Mouse (Mus musculus) E14TG2a.4 (cell line): ENCODE measurements at regions not wholly inside any gene's neighbourhood (a gene's known extent, or its start where the extent isn't known, plus 50 kb on each side); places are given as distances from the start of the nearest gene placed in this dataset.

Source experiments
- CTCF ChIP-seq: conservative IDR thresholded peaks from 2 replicates; pipeline ENCODE4 v1.5.1; 2014; ENCODE audit warnings: low read length
- POU5F1 ChIP-seq: IDR thresholded peaks from 2 replicates; pipeline ENCODE4 v1.6.1; 2014; ENCODE audit warnings: low read length, borderline replicate concordance

DNA sequence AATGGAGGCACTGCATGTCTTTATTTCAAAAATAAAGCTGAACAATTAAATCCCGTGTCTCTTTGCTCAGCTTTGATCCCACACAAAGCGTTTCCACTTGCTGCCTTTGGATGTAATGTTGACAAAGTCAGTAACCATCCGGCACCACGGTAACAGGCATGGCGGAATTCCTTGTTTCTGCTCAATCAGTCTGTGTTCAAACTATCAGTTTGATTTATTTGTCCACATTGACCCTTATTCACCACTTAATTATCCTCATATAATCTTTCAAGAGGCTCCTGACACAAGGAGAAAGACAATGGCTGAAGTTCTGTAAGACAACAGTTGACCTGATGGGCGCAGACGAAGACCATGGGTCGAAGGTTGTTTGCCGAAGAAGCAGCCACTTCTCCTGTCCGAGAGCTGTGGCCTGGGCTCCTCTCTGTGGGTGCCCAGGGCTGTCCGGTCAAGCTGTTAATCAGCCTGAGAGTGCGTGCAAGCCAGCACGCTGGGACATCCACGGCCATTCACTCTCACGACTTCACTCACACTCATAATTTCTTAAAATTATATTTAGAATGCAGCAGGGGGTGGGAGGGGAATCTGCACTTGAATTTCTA is 106.1 kb upstream of the Ifngr1 start:
- TF ChIP-seq CTCF (no peak), POU5F1 (no peak)
